Mouse (Mus musculus) heart, postnatal 0 days (tissue): ENCODE measurements around the gene Klf4.

ENCODE experiments used
- CTCF ChIP-seq: IDR thresholded peaks from 2 replicates; pipeline ENCODE4 v1.5.1; 2016; ENCODE audit warnings: antibody characterized with exemption, control low read depth, low read depth
- EP300 ChIP-seq: IDR thresholded peaks from 2 replicates; pipeline ENCODE4 v1.6.1; 2016; ENCODE audit warnings: antibody characterized with exemption, low read depth

DNA sequence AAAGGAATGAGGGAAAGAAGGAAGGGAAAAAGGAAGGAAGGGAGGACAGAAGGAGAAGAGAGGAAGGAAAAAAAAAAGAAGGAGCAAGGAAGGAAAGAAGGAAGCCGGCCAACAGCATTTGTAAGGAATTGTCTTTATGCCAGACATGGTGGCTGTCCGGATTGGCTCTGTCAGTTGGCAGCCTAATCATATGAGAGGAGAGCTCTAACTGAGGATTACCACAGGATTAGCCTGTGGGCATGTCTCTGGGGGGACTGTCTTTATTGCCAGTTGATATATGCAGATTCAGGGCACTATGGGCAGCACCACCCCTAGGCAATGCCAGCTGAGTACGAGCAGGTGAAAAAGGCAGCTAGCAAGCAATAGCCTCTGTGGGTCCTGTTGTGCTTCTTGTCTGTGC is 29.8 kb upstream of the Klf4 start:
- TF ChIP-seq CTCF = no peak
- no peak for TF ChIP-seq EP300
